Mouse (Mus musculus) urinary bladder, adult 2 months (tissue): ENCODE measurements around the gene Btg2. TPM values are rescaled to one million over a fixed set of nuclear protein-coding genes. Genes with fewer than 3 reads are reported as not detected.
A peak's percentile ranks its signal among the peaks of the same experiment; 100 is the strongest.

Experiments
- DNase-seq: peaks from one replicate; pipeline ENCODE4 v3.0.0; 2022; ENCODE audit warnings: low spot score
- polyA plus RNA-seq: library from polyadenylated mRNA; depleted of rRNA; stranded (reverse); fragments of >200 nt; gene quantifications from 2 replicates; pipeline ENCODE4 v1.2.3, GENCODE M21; 2012; rRNA removed

Btg2 gene
- 48.4 and 67.8 TPM in 2 replicates for polyA plus RNA-seq

DNA sequence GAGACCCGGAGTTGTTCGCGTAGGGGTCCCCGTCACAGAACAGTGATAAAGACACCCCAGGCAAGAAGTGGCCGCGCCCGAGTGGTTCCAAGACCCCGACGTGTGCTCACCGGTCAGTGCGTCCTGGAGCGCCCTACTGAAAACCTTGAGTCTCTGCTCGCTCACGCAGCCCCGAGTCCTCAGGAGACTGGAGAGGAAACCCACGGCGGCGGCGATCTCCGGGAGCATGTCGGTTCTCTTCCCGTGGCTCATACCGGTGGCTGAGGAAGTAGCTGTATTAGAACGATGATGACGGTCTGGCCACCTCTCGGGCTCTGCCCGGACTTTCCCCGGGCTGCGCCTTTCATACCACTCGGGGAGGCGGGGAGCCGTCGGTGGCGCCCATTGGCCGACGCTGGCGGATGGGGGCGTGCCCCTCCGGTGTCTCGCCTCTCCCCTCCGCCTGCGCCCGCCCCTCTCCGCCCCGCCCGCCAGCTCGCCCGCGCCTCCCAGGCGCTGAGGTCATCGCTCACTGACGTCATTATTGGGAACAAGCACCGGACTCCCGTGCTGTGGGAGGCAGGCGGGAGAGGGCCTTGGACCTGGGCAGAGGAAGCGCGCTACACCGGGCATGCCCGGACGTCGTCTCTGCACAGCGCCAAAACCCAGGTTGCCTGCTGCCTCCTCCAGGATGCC, at the start of gene Btg2:
Gene Btg2, minus strand, starts transcription at position 319 of the 675 bp plus-strand sequence.
- DNase-seq, result peak; percentile 99

DNA sequence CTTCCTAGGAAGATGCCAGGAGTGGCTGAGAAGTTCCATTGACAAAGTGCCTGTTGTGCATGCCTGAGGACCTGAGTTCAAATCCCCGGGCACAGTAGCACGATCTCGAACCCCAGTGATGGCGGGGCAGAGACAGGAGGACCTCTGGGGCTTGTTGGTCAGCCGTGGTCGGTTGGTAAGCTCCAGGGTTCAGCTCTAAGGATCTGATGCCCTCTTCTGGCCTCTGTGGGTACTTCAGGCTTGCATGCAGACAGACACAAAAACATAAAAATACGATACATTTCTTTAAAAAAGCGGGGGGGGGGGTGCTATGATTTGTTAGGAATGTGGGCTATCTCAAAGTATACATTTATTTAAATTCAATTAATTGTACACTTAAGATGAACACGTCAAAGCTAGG, 43.3 kb upstream of the Btg2 start:
- no peak for DNase-seq

DNA sequence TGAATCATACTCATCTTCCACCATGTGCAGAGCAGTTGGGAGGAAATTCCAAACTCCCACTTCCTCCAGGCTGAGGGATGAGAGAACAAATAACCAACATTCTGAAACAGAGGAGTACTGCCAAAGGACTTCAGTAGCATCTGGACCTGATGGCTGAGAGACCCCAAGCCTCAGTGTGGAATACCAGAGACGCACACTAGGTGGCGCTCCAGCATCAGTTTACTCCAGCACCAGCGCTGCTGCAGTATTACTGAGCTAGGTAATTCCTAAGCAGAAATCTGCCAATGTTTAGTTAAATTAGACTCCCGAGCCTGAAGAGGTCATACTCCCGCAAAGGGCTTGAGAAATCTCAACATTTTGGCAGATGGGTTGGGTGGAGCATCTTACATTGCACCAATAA, 41.3 kb upstream of the Btg2 start:
- DNase-seq, result peak; percentile 67

DNA sequence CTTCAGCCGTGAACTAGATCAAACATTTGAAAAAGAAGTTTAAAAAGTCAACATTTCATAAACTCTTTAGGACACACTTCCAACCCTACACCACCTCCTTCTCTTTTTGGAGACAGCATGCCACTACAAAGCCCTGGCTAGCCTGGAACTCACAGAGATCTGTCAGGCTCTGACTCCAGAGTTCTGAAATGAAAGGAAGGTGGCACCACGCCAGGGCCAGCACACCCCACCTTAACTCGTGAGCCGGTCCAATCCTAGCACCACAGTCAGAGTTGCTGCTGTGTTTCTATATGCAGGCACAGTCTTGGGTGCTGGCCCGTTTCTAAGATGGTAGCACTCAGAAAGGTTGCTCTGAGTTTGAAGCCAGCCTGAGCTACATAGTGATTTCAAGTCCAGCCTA, 38.2 kb upstream of the Btg2 start:
- no peak for DNase-seq

DNA sequence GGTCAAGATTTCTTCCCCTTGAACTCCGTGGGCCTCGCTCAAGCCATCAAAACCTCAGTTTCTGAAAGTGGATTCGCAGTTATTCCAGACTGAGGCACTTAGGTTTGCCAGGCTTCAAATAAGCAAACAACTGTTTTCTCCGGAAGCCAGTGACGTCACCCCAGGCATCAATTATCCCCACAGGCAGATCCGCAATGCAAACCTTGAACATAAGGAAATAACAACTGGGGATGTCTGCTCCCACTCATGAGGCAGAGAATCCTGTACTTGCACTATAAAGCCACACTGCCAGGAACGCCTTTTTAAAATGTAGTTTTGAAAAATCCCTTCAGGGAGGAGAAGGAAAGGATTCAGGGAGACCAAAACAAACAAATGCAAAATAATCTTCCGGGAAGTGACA, 36.5 kb upstream of the Btg2 start:
- DNase-seq, result no peak

DNA sequence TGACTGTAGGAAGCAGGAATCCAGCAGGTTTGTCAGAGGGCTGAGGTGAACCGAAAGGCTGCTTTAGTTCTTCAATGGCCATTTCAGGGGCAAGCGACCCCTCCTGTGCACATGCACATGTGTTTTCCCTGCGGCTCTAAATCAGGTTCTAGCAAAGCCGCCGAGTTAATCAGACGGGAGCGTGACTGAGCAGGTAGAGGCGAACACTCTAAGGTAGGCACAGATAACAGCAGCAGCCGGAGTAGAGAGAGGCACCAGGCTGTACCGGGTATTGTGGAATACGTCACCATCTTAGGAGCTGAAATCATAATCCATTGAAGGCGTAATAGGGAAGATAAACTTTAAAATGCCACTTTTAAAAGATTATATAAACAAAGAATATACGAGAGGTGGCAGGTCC, 35.8 kb upstream of the Btg2 start:
- DNase-seq, result no peak

DNA sequence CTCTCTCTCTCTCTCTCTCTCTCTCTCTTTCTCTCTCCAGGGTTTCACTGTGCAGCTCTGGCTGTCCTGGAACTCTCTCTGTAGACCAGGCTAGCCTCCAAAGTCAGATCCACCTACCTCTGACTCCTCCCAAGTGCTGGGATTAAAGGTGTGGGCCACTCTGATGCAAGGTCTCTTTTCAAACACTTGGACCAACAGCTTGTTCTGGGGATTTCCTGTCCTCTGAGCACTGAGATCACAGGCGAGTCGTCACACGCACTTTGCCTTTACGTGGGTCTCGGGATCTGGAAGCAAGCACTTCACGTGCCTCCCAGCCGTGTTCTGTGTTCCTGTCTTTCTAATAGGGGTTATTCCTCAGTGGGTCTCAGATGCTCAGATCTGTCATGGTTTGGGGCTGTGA, 35.1 kb upstream of the Btg2 start:
- DNase-seq, result no peak

DNA sequence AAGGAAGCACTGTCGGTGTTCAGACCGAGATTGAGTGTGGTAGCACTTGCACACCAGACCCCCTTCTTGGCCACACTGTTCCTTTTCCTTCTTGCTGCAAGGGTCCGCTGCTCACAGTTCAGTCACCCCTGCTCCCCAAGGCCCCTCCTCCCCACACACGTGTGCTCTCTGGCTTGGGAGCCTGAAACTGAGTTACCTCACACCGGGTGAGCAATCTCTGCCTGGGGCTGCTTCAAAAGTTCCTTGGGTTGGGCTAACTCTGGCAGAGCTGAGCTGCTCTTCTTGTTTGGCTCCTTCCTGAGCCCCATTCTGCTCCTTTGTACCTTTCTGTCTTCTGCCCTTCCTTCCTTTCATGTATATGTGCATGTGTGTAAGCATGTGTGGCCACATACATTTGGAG, 34.6 kb upstream of the Btg2 start:
- DNase-seq, result no peak

DNA sequence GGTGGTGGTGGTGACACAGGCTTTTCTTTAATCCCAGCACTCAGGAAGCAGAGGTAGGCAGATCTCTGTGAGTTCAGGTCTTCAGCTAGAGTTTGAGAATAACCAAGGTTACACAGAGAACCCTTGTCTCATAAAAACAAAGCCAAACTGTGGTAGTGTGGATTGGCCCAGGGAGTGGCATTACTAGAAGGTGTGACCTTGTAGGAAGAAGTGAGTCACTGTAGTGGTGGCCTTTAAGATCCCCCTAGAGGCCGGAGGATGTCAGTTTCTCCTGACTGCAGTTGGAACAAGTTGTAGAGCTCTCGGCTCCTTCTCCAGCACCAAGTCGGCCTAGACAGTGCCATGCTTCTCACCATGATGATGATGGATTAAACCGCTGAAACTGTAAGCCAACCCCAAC, 32.1 kb upstream of the Btg2 start, which contains the start of gene Chit1:
Gene Chit1, plus strand, starts transcription at position 264 of the 400 bp plus-strand sequence.
- no peak for DNase-seq

DNA sequence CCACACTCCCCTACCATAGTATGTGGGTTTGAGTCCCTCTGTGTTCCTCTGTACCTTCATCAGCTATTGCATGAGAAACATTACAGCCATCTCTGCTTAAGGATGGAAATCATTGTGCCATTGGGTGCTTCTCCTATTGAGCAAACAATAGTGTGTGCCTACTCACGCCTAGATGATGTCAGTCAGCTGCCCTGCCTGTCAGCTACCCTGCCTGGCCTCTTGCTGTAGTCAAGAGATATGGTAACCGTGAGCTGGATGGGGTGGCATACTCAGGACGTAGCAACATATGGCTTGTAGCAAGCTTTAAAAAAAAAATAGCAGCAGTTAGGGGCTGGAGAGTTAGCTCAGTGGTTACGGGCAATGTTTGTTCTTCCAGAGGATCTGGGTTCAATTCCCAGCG, 31.5 kb upstream of the Btg2 start:
- DNase-seq, result no peak

DNA sequence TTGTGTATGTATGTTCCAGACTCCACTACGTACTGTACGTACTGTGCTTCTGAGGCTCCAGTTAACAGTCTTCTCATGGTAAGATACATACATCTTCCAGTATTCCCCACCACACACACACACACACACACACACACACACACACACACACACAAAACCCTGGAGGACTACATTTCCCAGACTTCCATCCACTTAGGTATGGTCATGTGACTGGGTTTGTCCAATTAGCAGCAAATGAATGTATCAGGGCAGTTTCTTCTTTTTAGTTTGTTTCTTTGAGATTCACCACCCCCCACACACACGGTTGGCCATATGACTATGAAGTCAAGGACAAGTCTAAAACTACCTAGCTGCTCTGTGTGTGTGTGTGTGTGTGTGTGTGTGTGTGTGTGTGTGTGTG, 31.1 kb upstream of the Btg2 start:
- no peak for DNase-seq

DNA sequence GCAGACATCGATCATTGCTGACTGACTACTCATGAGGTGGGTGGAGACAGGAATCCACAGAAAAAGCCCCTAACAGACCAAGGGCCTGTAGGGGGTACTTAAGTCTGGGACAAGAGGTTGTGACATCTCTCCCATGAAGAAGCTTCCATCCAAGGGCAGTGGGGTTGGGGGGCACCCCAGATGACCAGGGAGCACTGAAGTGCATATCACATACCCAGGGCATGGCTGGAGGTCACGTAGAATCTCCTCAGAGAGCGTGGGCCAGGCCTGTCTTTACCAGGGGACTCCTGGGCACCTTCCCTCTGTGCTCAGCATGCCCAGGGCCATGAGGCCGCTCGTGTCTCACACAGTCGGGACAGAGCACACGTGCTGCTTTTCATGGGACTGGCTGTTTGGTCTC, 28.9 kb upstream of the Btg2 start:
- DNase-seq, result no peak

DNA sequence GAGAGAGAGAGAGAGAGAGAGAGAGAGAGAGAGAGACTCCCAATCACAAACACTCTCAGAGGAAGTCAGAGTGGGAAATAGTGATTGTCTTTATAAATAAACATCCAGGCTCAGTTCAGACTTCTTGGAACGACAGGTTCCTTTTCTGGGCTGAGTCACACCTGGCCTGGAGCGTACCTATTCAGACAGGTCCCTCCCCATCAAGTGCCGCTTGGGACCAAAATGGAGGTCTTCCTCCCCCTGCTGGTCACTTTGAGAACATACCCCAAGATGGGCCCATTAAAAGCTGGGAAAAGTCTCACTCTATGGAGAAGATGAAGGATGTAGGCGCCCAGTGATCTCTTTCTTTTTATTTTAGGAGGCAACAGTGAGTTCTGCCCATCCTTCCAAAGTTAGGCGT, 27.8 kb upstream of the Btg2 start:
- no peak for DNase-seq

DNA sequence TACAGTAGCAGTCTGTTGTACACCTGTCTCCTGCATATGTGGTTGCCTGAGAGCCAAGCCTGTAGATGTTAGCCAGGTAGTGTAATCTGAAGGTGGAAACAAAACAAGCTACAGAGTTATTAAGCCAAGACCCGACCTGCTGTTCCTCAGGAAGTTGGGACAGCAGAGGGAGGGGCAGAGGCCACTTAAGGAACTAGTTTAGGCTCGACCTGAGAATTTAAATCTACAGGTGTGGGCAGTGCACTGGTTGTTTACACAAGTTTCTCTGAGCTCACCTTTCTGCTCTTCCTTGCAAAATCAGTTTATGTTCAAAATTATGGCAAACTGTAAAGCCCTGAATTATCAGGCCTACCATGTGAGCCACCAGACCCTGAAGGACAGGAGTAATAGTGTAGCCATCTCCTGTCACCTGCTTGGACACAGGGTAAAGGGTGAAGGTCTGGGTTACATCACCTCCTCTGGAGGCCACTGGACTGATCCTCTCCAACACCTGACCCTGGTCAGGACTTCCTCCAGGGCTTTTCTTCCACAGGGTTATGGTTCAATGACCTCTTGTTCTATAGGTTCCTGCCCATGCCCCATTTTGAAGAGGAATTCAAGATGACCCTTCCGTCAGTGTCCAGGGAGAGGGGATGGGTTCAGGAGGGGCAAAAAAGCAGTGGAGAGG, 27.0 kb upstream of the Btg2 start:
- DNase-seq, result no peak

DNA sequence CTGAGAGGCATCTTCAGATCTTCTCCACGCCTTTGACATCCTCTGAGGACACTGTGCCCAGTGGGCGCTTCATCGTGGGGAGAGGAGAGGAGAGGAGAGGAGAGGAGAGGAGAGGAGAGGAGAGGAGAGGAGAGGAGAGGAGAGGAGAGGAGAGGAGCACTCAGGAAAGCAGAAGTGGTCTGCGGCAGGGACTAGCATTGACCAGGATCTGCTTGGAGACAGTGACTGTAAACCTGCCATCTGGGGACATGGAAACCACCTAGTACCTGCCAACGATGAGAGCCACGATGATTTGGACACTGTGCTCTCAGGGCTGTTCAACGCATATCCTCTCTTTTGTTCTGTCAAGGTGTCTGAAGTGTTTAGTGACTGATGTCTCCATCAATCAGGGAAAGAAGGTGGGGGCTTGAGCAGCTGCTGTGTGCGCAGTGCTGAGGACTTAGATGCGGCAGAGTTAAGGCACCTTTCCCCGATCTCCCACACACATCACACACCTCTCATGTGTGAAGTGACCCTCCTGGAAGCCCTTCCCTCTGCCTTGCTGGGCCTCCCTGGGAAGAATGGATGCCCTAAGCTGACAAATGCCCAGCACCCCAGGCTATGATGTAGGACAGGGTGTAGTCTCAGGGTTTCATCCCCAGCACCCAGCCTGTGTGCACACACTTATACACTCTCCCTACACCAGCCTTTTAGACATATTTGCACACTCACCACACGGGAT, 26.3 kb upstream of the Btg2 start:
- DNase-seq, result peak; percentile 19

DNA sequence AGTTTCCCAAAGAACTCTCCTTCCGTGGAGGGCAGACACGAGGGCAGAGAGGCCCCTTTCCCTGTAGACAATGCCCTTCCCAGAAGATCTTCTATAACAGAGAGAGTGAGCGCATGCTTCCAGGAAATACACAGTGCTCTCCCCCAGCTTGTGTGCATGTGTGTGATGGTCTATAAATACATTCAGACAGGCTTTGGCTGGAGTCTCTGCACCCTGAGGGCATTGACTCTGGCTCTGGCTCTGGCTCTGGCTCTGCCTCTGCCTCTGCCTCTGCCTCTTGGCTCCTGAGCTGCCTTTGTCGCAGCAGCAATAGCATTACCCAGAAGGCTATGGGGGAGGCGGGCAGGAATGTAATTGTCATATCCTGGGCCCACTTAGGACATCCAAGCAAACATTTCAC, 24.9 kb upstream of the Btg2 start:
- DNase-seq, result peak; percentile 16

DNA sequence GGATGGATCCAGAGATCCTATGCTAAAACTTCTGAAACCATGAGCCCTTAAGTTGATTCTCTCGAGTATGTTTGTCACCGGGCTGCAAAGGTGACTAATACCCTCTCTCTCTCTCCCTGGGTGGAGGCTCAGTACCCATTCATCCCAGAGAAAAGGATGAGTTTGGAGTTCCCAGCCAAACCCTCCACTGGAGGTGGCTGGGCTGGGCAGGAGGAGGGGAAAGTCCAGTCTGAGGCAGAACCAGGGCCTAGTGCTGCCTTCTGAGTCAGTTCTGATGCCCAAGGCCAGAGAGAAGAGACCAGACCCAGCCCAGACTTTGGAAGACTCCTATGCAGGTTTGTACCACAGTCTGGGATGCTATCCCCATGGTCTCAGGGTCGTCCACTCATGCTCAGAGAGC, 22.7 kb upstream of the Btg2 start:
- DNase-seq, result peak; percentile 19

DNA sequence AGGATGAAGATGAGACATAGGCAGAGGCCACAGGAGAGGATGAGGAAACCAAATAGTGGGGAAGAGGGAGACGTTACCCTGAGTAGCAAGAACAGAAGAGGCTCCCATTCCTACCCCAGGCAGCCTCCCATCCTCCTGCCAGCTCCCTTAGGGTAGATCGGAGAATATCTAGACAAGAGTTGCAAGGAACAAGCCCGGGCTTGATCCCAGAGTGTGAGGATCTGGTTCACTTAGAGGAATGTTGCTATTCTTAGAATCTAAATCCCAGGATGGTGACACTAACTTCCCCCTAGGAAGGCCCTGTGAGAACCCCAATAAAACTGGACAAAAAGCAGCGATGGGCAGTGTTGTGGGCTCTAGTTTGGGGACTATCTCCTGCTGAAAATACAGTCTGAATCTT, 22.0 kb upstream of the Btg2 start:
- DNase-seq, result peak; percentile 19

DNA sequence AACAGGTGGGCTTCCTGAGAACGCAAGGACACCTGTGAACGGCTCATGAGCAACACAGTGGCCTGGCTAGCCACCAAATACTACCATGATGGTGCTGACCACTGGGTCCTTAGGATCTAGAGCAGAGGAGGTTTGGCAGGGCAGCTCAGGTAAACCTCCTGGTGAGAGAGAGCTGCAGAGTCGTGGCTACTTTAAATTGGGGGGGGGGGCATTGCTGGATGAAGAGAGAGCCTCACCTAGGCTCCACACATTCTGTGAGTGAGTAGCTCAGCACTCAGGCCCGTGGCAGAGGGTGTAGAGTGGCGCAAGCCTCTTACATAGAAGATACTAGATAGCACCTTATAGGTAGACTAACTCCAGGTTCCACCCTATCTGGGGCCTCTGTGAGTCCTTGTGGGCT, 21.5 kb upstream of the Btg2 start:
- DNase-seq, result no peak

DNA sequence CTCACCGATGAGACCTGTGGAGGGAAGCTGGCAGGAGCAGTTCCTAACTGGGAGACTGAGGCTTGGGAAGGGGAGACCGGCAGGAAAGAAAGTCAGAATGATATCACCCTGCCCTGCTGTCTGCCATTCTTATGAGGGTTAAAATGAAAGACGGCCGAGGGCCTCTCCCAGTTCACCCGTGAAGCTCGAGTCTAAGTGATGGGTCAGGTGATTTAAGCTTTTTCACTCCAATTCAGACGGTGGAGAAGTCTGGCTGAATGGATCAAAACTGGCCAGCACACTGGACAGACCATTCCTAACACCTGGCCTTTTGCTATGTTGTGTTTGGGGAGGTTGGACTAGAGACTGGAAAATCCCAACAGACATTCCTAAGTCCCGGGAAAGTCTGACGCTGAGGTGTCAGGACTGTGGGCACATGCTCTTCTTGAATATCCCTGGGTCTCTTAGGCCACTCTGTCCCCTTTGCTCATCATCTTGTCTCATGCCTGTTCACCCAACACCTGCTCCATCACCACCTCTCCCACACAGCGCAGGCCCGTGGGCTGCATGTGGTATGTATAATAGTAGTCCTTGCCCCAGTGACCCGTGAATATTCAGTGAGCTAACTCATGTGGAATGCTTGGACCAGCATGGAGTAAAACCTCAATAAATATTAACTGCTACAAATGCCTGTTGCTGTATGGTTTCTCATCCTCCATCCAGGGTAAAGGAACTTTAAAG, 20.8 kb upstream of the Btg2 start:
- DNase-seq, result peak; percentile 61

DNA sequence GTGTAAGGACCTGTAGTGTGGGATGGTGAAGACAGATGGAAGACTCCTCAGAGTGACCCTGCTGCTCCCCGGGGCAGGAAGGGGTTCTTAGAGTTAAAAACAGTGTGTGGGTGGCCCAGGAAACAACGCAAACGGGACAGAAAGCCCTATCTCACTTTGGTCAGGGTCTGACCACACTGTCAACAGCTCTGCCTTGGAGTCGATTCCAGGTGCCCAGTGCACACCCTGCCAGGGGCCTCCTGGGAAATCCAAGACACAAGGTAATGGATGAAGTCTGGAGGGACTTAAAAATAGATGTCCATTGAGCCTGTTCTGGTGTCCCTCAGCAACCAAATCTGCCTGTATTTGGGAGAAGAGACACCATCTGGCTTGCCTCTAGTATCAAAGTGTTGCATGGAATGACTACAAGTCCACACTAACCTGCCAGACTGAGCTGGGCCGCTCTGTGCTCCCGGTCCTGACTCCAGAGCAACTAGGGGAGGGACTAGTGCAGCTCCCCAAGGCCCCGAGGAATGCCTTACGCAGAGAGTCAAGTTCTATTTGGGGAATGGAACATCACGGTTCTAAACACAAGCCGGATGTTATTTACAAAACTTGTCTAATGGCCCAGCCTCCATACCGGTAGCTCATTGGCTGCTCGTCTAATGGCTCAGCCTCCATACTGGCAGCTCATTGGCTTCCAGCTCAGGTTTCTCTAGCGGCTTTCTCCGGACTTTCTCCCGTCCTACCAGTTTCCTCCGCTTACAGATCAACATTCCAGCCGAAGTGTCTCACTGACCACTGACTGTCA, 20.0 kb upstream of the Btg2 start:
- DNase-seq, result peak; percentile 72
